Mouse (Mus musculus) midbrain, embryonic 12.5 days (tissue): ENCODE results near the gene Ptpa. TPM values are rescaled to one million over a fixed set of nuclear protein-coding genes. Genes with fewer than 3 reads are reported as not detected.

ENCODE experiments used
- ATAC-seq: fragments of 200-750 bp; cut with Nextera tagmentation; 2 replicates; pipeline ENCODE4 v1.8.0; 2017; ENCODE audit warnings: low read depth, moderate TSS enrichment, moderate library complexity; ENCODE audit not compliant: low FRiP score
- H3K27ac ChIP-seq: fragments of 300-500 bp; sonication (generic); replicated peaks from 2 replicates; pipeline ENCODE4 v1.5.1; 2016; ENCODE audit warnings: mild to moderate bottlenecking
- H3K27me3 ChIP-seq: fragments of 300-500 bp; sonication (generic); 2 replicates; pipeline ENCODE4 v1.6.1; 2016; ENCODE audit warnings: mild to moderate bottlenecking
- H3K36me3 ChIP-seq: fragments of 300-500 bp; sonication (generic); 2 replicates; pipeline ENCODE4 v1.6.1; 2016
- H3K4me1 ChIP-seq: fragments of 300-500 bp; sonication (generic); 2 replicates; pipeline ENCODE4 v1.6.1; 2016
- H3K4me2 ChIP-seq: fragments of 300-500 bp; sonication (generic); replicated peaks from 2 replicates; pipeline ENCODE4 v1.6.1; 2016; ENCODE audit warnings: mild to moderate bottlenecking, moderate library complexity
- H3K4me3 ChIP-seq: fragments of 300-500 bp; sonication (generic); 2 replicates; pipeline ENCODE4 v1.5.1; 2016; ENCODE audit warnings: mild to moderate bottlenecking
- H3K9ac ChIP-seq: fragments of 300-500 bp; sonication (generic); replicated peaks from 2 replicates; pipeline ENCODE4 v1.6.1; 2016; ENCODE audit warnings: mild to moderate bottlenecking, moderate library complexity
- H3K9me3 ChIP-seq: fragments of 300-500 bp; sonication (generic); 2 replicates; pipeline ENCODE4 v1.6.1; 2016; ENCODE audit warnings: mild to moderate bottlenecking
- WGBS: fragments of 180-500 bp; shearing (Covaris S2); methylation state at CpG from one replicate; pipeline ENCODE4 v1.1.7; 2016; 5-methylcytosine and 5-hydroxymethylcytosine counted together
- polyA plus RNA-seq: library from polyadenylated mRNA; unstranded; fragments of >200 nt; fragmentation: Nextera tagmentation; extraction: Ambion mirVana; gene quantifications from 2 replicates; pipeline ENCODE4 v1.2.1, GENCODE M21; 2016

Ptpa gene
- polyA plus RNA-seq, 1 experiment from 2014 or later: 128 TPM

GRCm38 (mm10) chr2:30389000-30389399, 26.8 kb upstream of the Ptpa start:
- H3K27me3 ChIP-seq: 0 out of 2 replicates have a peak, but pooled peaks cover 2% of the 10 kb centered on the region
- H3K4me1 ChIP-seq: peaks cover 20% of the 10 kb centered on the region
- H3K4me2 ChIP-seq: no peak overlapping the region
- no peak overlapping the region for H3K27ac ChIP-seq
- WGBS: 85% methylated on average over 2 of the region's 2 CpGs
- peaks cover 23% of the 10 kb centered on the region for H3K36me3 ChIP-seq
- H3K9me3 ChIP-seq: no peaks in the 10 kb centered on the region
- no peak overlapping the region for H3K9ac ChIP-seq
- ATAC-seq: no peak
- no peak overlapping the region for H3K4me3 ChIP-seq

DNA sequence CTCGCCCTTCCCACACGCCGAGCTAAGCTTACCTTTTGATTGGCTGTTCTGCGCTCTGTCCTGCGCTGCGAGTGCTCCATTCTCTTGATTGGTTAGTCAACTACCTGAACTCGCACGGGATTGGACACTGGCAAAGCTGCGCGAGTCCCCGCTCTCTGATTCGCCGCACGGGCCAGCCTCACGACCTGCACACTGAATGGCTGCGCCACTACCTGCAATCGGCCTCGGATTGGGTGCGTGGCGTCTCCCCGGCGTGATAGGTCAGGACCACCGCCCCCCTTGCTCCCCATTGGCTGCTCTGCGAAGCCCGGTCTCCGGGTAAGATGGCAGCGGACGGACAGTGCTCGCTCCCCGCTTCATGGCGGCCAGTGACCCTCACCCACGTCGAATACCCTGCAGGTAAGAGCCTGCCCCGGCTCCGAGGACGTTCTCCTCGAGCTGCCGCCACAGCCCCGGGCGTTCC, 23.7 kb upstream of the Ptpa start, which contains the start of gene Dolpp1:
Gene Dolpp1 (plus strand): TSS at position 141 of the 463 bp plus-strand sequence.
- H3K36me3 ChIP-seq: peaks cover 19% of the 10 kb centered on the region
- H3K9me3 ChIP-seq: no peaks in the 10 kb centered on the region
- H3K27me3 ChIP-seq: peaks cover 13% of the 10 kb centered on the region; the same call in 1 of the 2 replicates
- 0% methylated on average over 36 of the region's 40 CpGs for WGBS
- peak within 1 kb of the TSS; percentile 99 for H3K4me2 ChIP-seq
- peaks cover 25% of the 10 kb centered on the region for H3K4me1 ChIP-seq
- ATAC-seq: peak; percentile 98
- H3K4me3 ChIP-seq: peak within 1 kb of the TSS; percentile 70
- peak within 1 kb of the TSS; percentile 85 for H3K27ac ChIP-seq
- peak within 1 kb of the TSS; percentile 87 for H3K9ac ChIP-seq

GRCm38 (mm10) chr2:30392577-30393369, 23.1 kb upstream of the Ptpa start:
- peak overlapping the region; percentile 70 for H3K4me3 ChIP-seq
- H3K27ac ChIP-seq: peak overlapping the region; percentile 85
- peak overlapping the region; percentile 99 for H3K4me2 ChIP-seq
- peak; percentile 80 for ATAC-seq
- H3K4me1 ChIP-seq: peaks cover 25% of the 10 kb centered on the region
- peak overlapping the region; percentile 87 for H3K9ac ChIP-seq
- peaks cover 25% of the 10 kb centered on the region for H3K36me3 ChIP-seq
- H3K27me3 ChIP-seq: peaks cover 19% of the 10 kb centered on the region; the same call in 1 of the 2 replicates
- no peaks in the 10 kb centered on the region for H3K9me3 ChIP-seq
- under 1% methylated on average over 54 of the region's 54 CpGs for WGBS

GRCm38 (mm10) chr2:30393370-30393656, 22.5 kb upstream of the Ptpa start:
- H3K9ac ChIP-seq: peak overlapping the region; percentile 87
- H3K9me3 ChIP-seq: no peaks in the 10 kb centered on the region
- ATAC-seq: no peak
- H3K36me3 ChIP-seq: peaks cover 30% of the 10 kb centered on the region
- H3K27me3 ChIP-seq: peaks cover 22% of the 10 kb centered on the region; the same call in 1 of the 2 replicates
- peak overlapping the region; percentile 99 for H3K4me2 ChIP-seq
- WGBS: 73% methylated on average over 1 of the region's 1 CpGs
- H3K27ac ChIP-seq: peak overlapping the region; percentile 85; the same call in 1 of the 2 replicates
- H3K4me1 ChIP-seq: peaks cover 28% of the 10 kb centered on the region
- H3K4me3 ChIP-seq: peak overlapping the region; percentile 70

DNA sequence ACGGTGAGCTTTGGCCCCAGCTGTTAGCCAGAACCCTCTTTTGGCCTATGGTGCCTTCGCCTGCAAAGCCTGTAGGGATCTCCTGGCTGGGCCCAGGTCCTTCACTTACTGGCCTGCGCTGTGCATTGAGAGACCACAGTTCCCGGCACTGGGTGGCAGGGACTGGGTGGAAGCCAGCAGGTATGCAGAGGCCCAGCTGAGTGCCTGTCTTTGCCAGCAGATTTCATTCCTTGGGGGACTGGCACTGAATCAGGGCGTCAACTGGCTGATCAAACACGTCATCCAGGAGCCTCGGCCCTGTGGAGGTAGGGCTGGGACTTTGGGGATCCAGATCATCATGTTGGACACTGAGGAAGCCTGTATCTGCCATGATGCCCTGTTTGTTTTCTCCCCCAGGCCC, 20.1 kb upstream of the Ptpa start:
- peaks cover 41% of the 10 kb centered on the region for H3K36me3 ChIP-seq
- 86% methylated on average over 7 of the region's 7 CpGs for WGBS

GRCm38 (mm10) chr2:30396246-30396645, 19.6 kb upstream of the Ptpa start:
- no peak for ATAC-seq
- Histone ChIP-seq H3K27ac (no peak overlapping the region), H3K27me3 (peaks cover 27% of the 10 kb centered on the region; the same call in 1 of the 2 replicates), H3K4me2 (no peak overlapping the region), H3K9ac (no peak overlapping the region), H3K4me3 (no peak overlapping the region), H3K9me3 (no peaks in the 10 kb centered on the region), H3K4me1 (peaks cover 52% of the 10 kb centered on the region), H3K36me3 (peaks cover 46% of the 10 kb centered on the region)
- 92% methylated on average over 7 of the region's 7 CpGs for WGBS

More for the DNA sequence above, 20.1 kb upstream of the Ptpa start:
- no peak overlapping the region for H3K4me2 ChIP-seq
- H3K9ac ChIP-seq: no peak overlapping the region
- no peak for ATAC-seq
- no peak overlapping the region for H3K27ac ChIP-seq
- peaks cover 25% of the 10 kb centered on the region; the same call in 1 of the 2 replicates for H3K27me3 ChIP-seq
- peaks cover 53% of the 10 kb centered on the region for H3K4me1 ChIP-seq
- H3K4me3 ChIP-seq: no peak overlapping the region
- no peaks in the 10 kb centered on the region for H3K9me3 ChIP-seq

GRCm38 (mm10) chr2:30397986-30398512, 17.8 kb upstream of the Ptpa start:
- ATAC-seq: no peak
- H3K4me2 ChIP-seq: no peak overlapping the region
- H3K4me3 ChIP-seq: no peak overlapping the region
- WGBS: 34% methylated on average over 10 of the region's 10 CpGs
- H3K27me3 ChIP-seq: peaks cover 36% of the 10 kb centered on the region
- peak overlapping the region; percentile 24; the same call in 1 of the 2 replicates for H3K9ac ChIP-seq
- H3K9me3 ChIP-seq: no peaks in the 10 kb centered on the region
- H3K27ac ChIP-seq: peak overlapping the region; percentile 90
- H3K4me1 ChIP-seq: peaks cover 43% of the 10 kb centered on the region
- peaks cover 58% of the 10 kb centered on the region for H3K36me3 ChIP-seq

DNA sequence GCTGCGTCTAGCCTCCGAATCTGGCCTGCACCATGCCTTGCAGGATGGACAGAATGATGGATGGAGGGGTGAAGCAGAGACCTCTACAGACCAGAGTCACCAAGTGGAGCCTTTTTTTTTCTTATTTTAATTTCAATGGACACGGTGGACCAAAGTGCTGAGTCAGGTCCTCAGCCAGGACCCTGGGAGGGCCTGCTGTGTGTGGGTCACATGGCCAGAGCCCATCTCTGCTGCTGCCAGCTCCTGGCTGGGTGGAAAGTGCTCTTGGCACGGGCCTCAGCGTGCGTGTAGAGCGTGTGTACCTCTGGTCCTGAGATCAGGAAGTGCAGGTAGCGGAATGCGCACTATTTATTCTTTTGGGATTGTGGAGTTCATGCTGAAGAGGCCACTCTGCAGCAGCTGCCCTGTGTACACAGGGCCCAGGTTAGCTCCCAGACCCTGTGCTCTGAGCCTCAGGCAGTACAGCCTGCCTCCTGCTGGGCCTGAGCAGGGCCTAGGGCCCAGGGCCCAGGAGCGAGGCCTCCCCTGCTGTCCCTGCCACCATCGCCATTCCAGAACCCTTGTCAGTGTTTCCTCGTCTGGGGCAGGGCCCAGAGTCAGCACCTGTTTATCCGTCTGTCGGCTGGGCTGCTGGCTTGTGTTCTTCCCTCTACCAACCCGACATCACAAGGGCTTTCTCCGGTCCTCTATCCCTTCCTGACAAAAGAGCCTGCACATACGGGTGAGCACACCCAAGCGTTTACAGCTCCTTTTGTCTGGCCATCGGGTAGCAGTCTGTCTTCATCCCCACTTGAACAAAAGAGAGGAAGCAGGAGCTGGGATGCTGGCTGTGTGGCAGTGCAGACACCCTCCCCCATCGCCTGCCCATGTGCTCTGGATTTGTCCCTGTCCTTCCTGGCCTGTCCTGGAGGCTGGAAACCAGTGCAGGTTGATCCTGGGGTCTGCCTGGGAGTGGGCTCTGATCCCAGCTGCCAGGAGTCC, 16.4 kb upstream of the Ptpa start:
- 23% methylated on average over 20 of the region's 20 CpGs for WGBS
- peaks cover 29% of the 10 kb centered on the region for H3K4me1 ChIP-seq
- H3K36me3 ChIP-seq: peaks cover 70% of the 10 kb centered on the region
- H3K27me3 ChIP-seq: peaks cover 30% of the 10 kb centered on the region
- H3K4me3 ChIP-seq: no peak overlapping the region
- peak overlapping the region; percentile 40 for H3K9ac ChIP-seq
- H3K9me3 ChIP-seq: no peaks in the 10 kb centered on the region
- ATAC-seq: peak; percentile 79
- H3K4me2 ChIP-seq: peak overlapping the region; percentile 0; the same call in 1 of the 2 replicates
- H3K27ac ChIP-seq: peak overlapping the region; percentile 90

GRCm38 (mm10) chr2:30401581-30401980, 14.3 kb upstream of the Ptpa start:
- H3K27ac ChIP-seq: no peak overlapping the region; the same call in 1 of the 2 replicates
- peaks cover 29% of the 10 kb centered on the region for H3K4me1 ChIP-seq
- no peaks in the 10 kb centered on the region for H3K9me3 ChIP-seq
- H3K36me3 ChIP-seq: peaks cover 78% of the 10 kb centered on the region
- no peak overlapping the region for H3K4me3 ChIP-seq
- peaks cover 25% of the 10 kb centered on the region for H3K27me3 ChIP-seq
- H3K4me2 ChIP-seq: no peak overlapping the region
- WGBS: 96% methylated on average over 1 of the region's 1 CpGs
- no peak overlapping the region for H3K9ac ChIP-seq
- ATAC-seq: no peak

DNA sequence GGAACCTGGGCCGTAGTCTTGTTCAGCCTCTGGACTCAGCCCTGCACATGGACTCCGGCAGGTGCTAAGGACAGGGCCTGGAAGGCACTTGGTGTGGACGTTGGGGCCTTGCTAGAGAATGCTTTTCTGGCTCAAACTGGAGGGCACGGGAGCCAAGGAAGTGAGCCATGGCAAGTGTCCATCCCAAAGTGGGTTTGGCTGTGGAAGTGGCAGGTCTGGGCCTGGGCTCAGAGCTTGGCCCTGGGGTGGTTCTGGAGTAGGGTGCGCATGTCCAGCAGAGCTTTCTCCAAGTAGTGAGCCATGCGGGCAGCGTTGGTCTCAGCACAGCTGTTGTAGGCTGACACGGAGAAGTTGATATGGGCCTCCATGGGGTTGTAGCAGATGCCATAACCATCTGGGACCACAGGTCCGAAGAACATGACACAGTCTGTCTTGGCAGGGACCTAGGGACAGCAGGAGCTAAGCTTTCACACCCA, 13.4 kb upstream of the Ptpa start:
- Histone ChIP-seq H3K9ac (no peak overlapping the region), H3K4me2 (no peak overlapping the region), H3K4me1 (peaks cover 29% of the 10 kb centered on the region), H3K36me3 (peaks cover 78% of the 10 kb centered on the region), H3K4me3 (no peak overlapping the region), H3K9me3 (no peaks in the 10 kb centered on the region), H3K27me3 (peaks cover 21% of the 10 kb centered on the region), H3K27ac (no peak overlapping the region)
- ATAC-seq: no peak
- WGBS: 90% methylated on average over 9 of the region's 9 CpGs

DNA sequence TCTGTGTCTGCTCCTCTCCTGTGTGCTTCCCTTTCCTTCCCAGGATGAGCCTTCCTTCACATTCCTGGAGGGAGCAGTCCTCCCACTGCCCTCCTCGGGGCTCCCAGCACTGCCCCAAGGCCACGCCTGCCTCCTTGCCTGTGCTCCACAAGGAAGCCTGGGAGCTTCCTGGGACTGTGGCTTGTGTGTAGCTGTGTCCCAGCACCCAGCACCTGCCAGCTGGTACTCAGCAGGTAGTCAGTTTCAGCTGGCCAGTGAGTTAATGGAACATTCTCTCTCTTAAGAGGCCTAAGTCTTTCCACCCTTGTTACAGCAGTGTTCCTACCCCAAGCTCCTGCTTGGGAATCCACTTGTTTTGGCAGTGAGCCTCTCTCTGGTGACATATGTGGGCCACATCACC, 13.0 kb upstream of the Ptpa start:
- 73% methylated on average over 2 of the region's 2 CpGs for WGBS
- Histone ChIP-seq H3K9me3 (no peaks in the 10 kb centered on the region), H3K36me3 (peaks cover 78% of the 10 kb centered on the region), H3K27ac (no peak overlapping the region), H3K9ac (no peak overlapping the region), H3K4me1 (peaks cover 29% of the 10 kb centered on the region), H3K4me3 (no peak overlapping the region), H3K27me3 (peaks cover 16% of the 10 kb centered on the region), H3K4me2 (no peak overlapping the region)
- ATAC-seq: no peak
